Mouse (Mus musculus) 416B (cell line): ENCODE data around the gene Nf1.

Source experiments
- DNase-seq: peaks from one replicate; pipeline ENCODE4 v3.0.0; 2011; ENCODE audit warnings: low read depth

Nf1 gene

GRCm38 (mm10) chr11:79527739-79528384 is 188.4 kb downstream of the Nf1 start:
- DNase-seq = peak; percentile 88

DNA sequence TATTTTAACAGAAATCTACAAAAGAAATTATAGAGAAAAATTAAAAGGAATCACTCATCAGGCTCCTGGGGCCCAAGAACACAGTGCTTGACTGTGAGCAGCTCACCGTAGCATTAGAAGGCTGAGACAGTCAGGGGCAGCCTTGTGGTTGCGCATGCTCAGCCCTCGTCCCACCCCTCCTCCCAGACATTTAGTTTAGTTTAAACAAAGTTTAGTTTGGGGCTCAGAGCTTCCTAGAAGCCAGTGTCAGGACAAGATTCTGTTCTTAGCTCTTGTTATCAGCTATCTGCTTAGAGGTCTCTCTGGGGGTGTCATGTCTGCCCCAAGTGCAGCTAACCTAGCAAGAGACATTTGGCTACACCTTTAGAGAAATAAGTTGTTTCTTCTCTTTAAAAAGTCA is 189.1 kb downstream of the Nf1 start:
- no peak for DNase-seq

DNA sequence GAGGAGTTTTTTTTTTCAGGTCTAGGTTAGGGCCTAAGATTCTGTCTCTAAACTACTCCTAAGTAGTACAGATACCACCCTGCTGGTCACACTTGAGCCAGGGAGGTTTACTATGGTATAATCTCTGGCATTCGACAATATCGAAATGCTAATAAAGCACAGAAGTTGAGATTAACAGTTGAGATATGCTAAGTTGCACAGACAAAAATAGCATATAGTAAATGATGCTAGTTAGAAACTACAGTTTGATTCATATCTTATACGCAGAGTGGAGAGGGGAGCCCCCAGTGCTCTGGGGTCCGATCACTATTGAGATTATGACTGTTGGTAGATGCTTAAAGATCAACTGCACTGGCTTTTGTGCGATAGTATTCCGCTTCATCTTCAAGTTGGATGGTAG is 189.7 kb downstream of the Nf1 start:
- DNase-seq = no peak

GRCm38 (mm10) chr11:79529736-79530135 is 190.2 kb downstream of the Nf1 start:
- DNase-seq = no peak

- DNase-seq = peak; percentile 97
These were observed 190.9 kb downstream of the Nf1 start, which contains the start of the genes Evi2 and Evi2a for GRCm38 (mm10) chr11:79530333-79530761. Evi2 (minus strand) TSS chr11:79530589. Evi2a (minus strand) TSS chr11:79530609.

DNA sequence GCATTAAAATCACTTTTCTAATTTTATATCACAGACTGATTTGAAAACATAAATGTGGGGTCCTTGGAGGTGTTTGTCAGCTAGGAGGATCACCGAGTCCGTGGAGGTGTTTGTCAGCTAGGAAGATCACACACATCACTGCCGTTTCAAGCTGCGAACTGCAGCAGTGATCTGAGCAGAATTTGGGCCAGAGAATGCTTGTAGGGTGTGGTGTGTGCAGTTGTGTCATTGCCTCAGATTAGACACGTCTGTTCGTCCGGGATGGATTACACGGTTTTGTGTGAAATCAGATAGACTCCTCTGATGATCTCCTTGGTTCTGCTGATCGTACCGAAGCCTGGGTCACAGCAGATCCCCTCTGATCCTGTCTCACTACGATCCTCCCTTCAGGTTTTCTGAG is 191.3 kb downstream of the Nf1 start:
- DNase-seq = no peak

- no peak for DNase-seq
These were observed 192.0 kb downstream of the Nf1 start for GRCm38 (mm10) chr11:79531485-79531884.

GRCm38 (mm10) chr11:79533311-79533710 is 193.8 kb downstream of the Nf1 start:
- DNase-seq = no peak

DNA sequence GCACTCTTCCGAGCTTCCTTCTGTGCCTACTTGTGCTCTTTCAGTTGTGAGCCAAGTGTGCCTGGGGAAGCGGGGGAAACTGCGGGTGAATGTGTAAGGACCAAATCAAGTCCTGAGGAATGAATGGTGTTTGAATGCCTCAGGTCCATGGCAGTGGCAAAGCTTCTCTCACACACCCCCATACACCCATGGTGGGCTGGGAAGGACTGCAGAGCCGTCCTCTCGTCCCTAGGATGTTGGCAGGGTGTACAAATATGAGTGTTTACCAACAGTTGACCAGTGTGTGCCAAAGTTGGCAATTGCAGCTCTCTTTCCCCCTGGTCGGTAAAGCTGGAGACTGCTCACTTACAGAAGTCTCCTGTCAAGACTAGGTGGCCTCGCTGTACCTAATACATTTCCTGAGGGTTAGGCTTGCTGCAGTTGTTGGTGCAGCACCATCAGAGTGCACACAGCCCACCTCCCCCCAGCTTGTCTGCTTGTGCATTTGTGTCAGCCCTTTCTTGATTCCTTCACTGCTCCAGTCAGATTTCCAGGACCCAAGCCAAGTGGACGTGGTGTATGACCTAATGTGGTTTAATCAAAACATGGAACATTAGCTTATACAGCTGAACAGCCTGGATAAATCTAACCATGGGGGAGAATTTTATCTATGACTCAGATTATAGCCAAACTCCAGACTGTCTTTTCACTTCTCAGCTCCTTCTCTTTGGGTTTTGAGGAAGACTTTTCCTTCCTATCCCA is 194.6 kb downstream of the Nf1 start:
- peak; percentile 36 for DNase-seq

DNA sequence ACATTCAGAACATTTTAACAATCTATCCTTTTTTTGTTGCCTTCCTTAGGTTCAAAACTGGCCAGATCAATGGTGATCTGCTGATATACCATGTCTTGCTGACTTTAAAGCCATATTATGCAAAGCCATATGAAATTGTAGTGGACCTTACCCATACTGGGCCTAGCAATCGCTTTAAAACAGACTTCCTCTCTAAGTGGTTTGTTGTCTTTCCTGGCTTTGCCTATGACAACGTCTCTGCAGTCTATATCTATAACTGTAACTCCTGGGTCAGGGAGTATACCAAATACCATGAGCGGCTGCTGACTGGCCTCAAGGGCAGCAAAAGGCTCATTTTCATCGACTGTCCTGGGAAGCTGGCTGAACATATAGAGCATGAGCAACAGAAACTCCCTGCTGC is 196.1 kb downstream of the Nf1 start:
- DNase-seq = peak; percentile 63

DNA sequence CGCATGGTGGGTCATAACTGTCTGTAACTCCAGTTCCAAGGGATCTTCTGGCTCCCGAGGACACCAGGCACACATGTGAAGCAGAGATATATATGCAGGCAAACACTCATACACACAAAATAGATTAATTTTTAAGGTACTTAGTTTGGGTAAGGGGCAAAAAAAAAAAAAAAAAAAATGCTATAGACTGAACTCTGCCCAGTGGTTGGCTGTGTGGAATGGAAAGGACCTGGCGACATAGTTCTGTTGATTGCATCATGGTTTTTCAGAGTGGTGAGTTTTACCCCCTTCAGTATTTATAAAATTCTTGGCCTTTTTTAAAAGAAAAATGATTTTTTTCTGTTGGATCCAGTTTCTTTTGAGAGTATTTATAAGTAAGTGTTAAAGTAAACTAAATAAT is 196.8 kb downstream of the Nf1 start:
- DNase-seq = no peak

DNA sequence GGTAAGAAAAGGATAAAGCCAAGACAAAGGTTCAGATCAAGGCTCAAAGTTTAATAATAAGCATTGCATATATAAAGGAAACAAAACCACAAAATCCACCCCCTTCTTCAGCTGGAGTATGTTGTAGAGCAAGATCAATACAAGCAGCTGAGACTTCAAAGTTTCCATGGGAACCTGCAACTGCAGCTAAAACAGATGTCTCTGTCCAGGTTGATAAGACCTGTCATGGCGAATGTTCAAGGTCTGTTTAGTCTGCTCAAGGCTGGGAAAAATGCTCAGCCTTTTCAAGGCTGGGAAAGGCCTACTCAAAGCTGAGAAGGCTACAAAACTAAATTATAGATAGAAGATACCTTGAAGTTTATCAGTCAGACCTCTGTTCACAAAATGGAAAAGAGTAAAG is 213.1 kb downstream of the Nf1 start:
- DNase-seq = no peak

DNA sequence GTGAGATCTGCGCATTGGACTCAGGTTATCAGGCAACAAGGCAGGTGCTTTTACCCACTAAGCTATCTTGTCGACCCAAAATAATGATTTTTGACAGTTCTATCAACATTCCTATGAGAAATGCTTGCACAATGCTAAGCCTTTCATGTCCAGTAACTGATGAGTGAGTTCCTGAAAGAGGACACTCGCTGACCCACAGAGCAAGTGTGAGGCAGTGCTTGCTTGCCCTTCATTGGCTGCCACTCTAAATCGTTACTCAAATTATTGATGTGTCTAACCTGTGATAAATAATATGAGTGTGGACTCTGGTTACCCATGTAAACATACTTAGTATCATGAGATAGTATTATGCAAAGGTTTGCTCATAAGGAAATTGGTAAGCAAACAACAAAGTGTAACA is 221.0 kb downstream of the Nf1 start:
- DNase-seq = no peak

DNA sequence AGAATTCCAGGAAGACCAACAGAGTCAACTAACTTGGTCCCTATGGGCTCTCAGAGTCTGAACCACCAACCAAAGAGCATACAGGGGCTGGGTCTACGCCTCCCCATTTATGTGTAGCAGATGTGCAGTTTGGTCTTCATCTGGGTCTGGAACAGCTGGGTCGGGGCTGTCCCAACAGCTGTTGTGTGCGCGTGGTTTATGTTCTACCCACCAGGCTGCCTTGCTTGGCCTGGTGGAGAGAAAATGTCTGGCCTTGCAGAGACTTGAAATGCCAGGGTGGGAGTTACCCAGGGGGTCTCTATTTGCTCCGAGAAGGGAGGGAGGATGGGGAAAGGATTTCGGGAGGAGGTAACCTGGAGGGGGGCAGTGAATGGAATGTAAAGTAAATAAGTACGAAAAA is 224.0 kb downstream of the Nf1 start:
- no peak for DNase-seq

- DNase-seq = no peak
These were observed 227.5 kb downstream of the Nf1 start for GRCm38 (mm10) chr11:79566947-79567346.

- no peak for DNase-seq
These were observed 228.9 kb downstream of the Nf1 start for GRCm38 (mm10) chr11:79568197-79568911.

GRCm38 (mm10) chr11:79570319-79570718 is 230.8 kb downstream of the Nf1 start:
- DNase-seq = no peak

GRCm38 (mm10) chr11:79573836-79574235 is 234.3 kb downstream of the Nf1 start:
- DNase-seq = no peak

- DNase-seq = no peak
These were observed 236.0 kb downstream of the Nf1 start for GRCm38 (mm10) chr11:79575383-79576073.

- peak; percentile 85 for DNase-seq
These were observed 238.2 kb downstream of the Nf1 start for GRCm38 (mm10) chr11:79577741-79578140.

DNA sequence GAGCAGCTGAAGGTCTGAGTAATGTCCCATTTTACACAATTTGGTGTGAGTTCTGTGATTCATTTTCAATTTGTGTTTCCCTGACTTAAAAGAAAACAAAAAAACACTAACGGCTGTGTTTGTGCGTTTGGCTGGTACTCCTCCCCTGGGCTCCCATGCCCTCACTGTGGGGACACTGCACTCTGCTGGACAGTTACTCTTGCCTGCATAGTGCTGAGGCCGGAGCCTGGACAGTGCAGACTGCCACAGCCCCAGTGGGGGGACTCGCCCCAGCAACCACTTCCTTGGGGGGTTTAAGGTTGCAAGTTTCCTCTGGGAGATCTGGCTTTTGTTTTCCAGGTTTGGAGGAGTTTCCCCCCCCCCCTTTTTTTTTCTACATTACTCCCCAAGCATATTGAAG is 241.2 kb downstream of the Nf1 start:
- DNase-seq = peak; percentile 38

DNA sequence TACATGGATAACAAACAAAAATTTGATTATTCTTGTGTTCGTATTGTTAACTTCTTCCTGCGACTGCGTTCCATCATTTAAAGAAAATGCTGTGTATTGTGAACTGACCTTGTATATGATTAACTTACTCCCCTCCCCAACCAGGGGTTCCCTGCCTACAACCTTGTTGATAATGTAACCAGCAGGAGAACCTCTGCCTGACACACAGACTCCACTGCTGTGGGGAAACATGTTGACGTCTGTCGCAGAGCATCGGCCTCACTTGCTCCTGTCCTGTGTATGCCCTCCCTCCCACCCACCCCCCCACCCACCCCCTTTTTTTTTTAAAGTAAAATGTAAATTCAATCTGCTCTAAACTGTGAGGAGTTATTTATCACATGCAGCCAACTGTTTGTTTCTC is 241.8 kb downstream of the Nf1 start:
- no peak for DNase-seq
